Mouse (Mus musculus): Measurements from ENCODE around the gene Btbd11.
"Not testable (repeated sequence)": the region's sequence is repeated elsewhere in the genome, so short reads cannot be mapped to it uniquely, and the experiment has no call there.

Btbd11 gene

DNA sequence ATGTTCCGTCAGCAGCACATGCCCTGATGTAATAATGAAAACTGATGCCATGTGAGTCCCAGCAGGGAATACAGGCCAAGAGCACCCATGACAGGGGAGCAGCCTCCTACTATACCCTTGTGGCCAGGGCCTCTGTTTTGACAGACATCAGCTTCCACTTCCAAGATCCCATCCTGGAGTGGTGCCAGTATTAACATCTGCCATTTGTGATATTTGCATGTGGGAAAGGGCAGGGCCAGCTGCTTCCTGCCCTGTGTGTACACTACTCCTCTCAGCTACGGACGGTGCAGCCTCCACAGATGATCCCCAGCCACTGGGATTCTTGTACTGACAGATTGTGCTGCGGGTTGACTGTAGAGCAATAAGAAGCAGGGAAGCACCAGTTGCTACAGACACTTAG is 269.3 kb downstream of the Btbd11 start:
- no peak for DNase-seq (ENCODE audit: low spot score in 2 of 2)

GRCm38 (mm10) chr10:85657886-85658285 is 271.3 kb downstream of the Btbd11 start:
- DNase-seq (ENCODE audit: low spot score in 2 of 2), result no peak

DNA sequence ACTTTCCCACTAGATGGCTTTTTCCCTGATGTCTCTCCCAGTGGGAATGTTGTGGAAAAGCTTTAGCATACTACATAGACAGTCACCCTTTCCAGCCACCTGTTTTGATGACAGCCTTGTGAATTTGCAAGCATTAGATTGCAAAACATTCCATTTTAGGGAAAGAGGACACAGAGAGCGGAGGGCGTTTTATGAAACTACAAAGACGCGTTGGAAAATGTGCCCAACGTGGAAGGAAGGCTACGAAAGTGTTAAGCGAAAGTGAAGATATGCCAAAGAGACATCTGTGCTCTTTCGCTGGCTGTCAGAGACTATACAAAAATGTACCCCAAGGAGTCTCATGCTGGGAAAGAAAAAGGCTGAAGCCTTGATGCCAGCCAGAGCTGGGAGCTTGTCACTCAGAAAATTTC is 286.9 kb downstream of the Btbd11 start:
- no peak for DNase-seq (ENCODE audit: low spot score in 2 of 2)

GRCm38 (mm10) chr10:85678635-85679034 is 292.0 kb downstream of the Btbd11 start:
- DNase-seq (ENCODE audit: low spot score in 2 of 2), result no peak

GRCm38 (mm10) chr10:85682446-85682845 is 295.8 kb downstream of the Btbd11 start:
- no peak for DNase-seq (ENCODE audit: low spot score in 2 of 2)

- DNase-seq (ENCODE audit: low spot score in 2 of 2), result not testable (repeated sequence)
Measured at GRCm38 (mm10) chr10:85694429-85694828, 307.8 kb downstream of the Btbd11 start.

- no peak for DNase-seq (ENCODE audit: low spot score in 2 of 2)
Measured at GRCm38 (mm10) chr10:85699721-85700120, 313.1 kb downstream of the Btbd11 start.

DNA sequence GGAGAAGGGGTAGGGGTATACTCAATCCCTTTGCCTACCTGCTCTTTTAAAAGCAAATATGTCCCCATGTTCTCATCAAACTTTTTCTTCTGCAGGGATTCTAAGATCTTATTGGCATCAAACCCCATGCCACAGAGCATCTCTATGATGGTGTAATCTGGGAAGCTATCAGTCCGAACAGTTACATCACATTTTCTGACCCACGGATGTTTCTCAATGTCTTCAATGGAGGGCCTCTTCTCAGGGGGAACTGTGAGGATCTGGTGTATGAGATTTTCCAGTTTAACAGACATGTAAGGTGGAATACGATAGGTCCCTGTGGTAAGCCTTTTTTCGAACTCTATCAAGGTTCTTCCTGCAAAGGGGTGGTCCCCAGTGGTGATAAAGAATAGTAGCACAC is 323.2 kb downstream of the Btbd11 start:
- not testable (repeated sequence) for DNase-seq (ENCODE audit: low spot score in 2 of 2)

Measured in natural killer cell, adult 2 months (primary cell).